Comparison of ENCODE assay signal across 26 mouse cellular contexts in the genomic region with DNA sequence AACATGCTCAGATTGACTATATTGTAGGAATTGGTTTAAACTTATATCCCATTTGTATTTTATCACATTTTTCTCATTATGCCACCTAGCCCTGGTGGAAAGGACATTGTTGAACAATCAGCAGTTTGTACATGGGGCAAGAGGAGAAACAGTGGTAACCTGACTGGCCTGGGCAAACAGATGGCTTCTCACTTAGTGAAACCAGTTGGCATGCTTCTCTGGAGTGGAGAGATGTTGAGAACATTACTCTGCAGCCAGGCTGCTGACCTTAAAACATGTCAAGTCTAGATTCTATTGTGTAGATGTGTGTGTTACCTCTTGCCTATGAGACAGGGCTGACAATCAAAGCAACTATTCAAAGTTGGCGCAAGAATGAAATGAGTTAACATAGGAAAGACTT. TPM values are rescaled to one million over a fixed set of nuclear protein-coding genes. Genes with fewer than 3 reads are reported as not detected.
DNase-seq lines count a peak whose midpoint lies in the region; ATAC-seq and TF ChIP-seq lines count a peak whose summit lies in the region.
"Had no signal": no experiment of that assay in that cellular context is flagged by ENCODE, and none has a peak within 500 bp of the region (broad histone marks: within the 10 kb centered on the region; RNA-seq: fewer than 3 reads in every experiment).

No protein-coding gene starts in this region.

- H3K4me3 ChIP-seq in layer of hippocampus, adult 2 months = no peak overlapping the region
- H3K4me3 ChIP-seq: embryonic facial prominence, embryonic 13.5 days; erythroblast, embryonic 14.5 days; forebrain, embryonic 12.5 days; forebrain, embryonic 15.5 days; heart, adult 2 months; heart, embryonic 10.5 days; heart, embryonic 13.5 days; hindbrain, embryonic 12.5 days; hindbrain, embryonic 15.5 days had no signal

- H3K27ac ChIP-seq in layer of hippocampus, adult 2 months = peak overlapping the region; percentile 59; the same call in 1 of the 2 replicates
- H3K27ac ChIP-seq: embryonic facial prominence, embryonic 13.5 days; forebrain, embryonic 12.5 days; forebrain, embryonic 15.5 days; heart, adult 2 months; heart, embryonic 10.5 days; heart, embryonic 13.5 days; hindbrain, embryonic 12.5 days; hindbrain, embryonic 15.5 days had no signal

- peak; percentile 38 for DNase-seq in cerebellum, adult 8-10 months
- DNase-seq in layer of hippocampus, adult 2 months (ENCODE audit: low spot score in 2 of 2) = no peak
- DNase-seq in layer of hippocampus, adult 8-10 months (ENCODE audit: low spot score in 2 of 2) = no peak
- peak; percentile 7 for DNase-seq in testis, postnatal 10 days (ENCODE audit: low spot score)
- DNase-seq in testis, postnatal 14 days (ENCODE audit: low spot score) = no peak
- no peak for DNase-seq in lung, postnatal 25 days (ENCODE audit: low spot score)
- DNase-seq: adrenal gland, adult 2 months; adrenal gland, postnatal 14 days; B cell, adult 2 months; gastrocnemius, postnatal 36 days; heart, adult 2 months; heart, postnatal 14 days had no signal

- no peak for TF ChIP-seq CTCF in layer of hippocampus, adult 2 months (conservative IDR thresholded peaks at IDR 0.05)

- no peak for ATAC-seq in cerebellum, adult (ENCODE audit: insufficient number of reproducible peaks, low FRiP score, low TSS enrichment)
- ATAC-seq: forebrain, embryonic 15.5 days; intestine, postnatal 0 days; Patski had no signal

RNA-seq across cellular contexts. Expression of a gene that starts 7.6 kb away (rescaled TPM):
- total RNA-seq in layer of hippocampus, adult 2 months (2021) = 100 to 1,000 TPM; 662 to 678 TPM
- 100 to 1,000 TPM; 634 to 668 (median 642) TPM for total RNA-seq in layer of hippocampus, adult 8-10 months (2022)
- total RNA-seq: common myeloid progenitor, adult 5-6 weeks; granulocyte monocyte progenitor cell, adult 5-6 weeks; hematopoietic stem cell, adult 5-6 weeks had no signal

Comparison
In these comparisons a context has a peak if more than half of its experiments do, and no peak if none do; other contexts are left out.
1. DNase-seq: peak in cerebellum, adult 8-10 months (single experiment) and testis, postnatal 10 days (single experiment); none in layer of hippocampus, adult 2 months (0 of 2), layer of hippocampus, adult 8-10 months (0 of 2), testis, postnatal 14 days (single experiment) and lung, postnatal 25 days (single experiment).